Mouse (Mus musculus) left cerebral cortex, postnatal 10 days (tissue): ENCODE data around the gene 1500011B03Rik. TPM values are rescaled to one million over a fixed set of nuclear protein-coding genes. Genes with fewer than 3 reads are reported as not detected.
A peak's percentile ranks its signal among the peaks of the same experiment; 100 is the strongest.

Source experiments
- DNase-seq, 2 experiments: peaks; one replicate each; pipeline ENCODE4 v3.0.0; 2021 to 2022; ENCODE audit warnings: low spot score in 2 of 2, mixed read lengths in 1 of 2; ENCODE audit errors: extremely low spot score in 1 of 2
- intact Hi-C: fragments of 180-260 bp; cut with DNase I; formaldehyde crosslinking; loops from one replicate; pipeline ENCODE4 v1.15.1; 2025
- total RNA-seq, 2 experiments: library from RNA; stranded (reverse); gene quantifications; 2 replicates each; pipeline ENCODE4 v1.2.3; 2021

The 1500011B03Rik gene
- total RNA-seq, 2 experiments from 2014 or later, result 165 to 184 TPM

DNA sequence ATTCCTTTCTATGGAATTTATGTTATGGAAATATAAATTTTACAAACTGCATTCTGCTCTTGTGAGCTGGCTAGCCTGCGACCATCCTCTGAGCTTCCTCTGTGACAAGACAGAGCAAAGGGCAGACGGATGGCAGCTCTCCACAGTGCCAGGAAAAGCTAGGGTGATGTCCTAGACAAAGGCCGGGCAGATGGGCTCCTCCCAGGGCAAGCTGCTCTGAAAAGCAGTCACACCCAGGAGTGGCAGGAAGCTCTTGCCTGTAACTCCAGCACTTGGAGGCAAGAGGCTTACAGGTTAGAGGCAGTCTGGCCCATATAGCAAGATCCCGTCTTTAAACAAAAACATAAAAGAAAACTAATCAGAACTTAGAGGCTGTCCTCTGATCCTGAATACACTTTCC lies 28.7 kb downstream of the 1500011B03Rik start:
- intact Hi-C loops, result no loop called here
- DNase-seq, result no peak

DNA sequence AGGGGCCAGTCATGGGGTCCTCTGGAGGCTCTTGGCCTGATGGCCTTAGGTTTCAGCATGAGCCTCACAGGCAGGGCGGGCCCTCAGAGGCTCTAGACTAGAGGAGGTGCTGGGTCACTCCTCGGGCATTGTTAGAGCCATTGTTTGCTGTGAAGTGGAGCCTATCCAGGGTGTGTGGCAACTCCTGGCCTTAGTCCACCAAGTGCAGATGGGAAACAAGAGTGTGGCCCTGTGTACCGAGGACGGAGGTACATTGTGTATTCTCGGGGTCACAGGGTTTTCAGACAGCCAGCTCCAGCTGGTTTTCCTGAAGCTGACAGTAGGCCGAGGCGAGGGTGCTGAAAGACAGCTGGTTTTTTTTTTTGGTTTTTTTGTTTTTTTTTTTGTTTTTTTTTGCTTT lies 30.0 kb downstream of the 1500011B03Rik start:
- intact Hi-C loops, result no loop called here
- no peak for DNase-seq

DNA sequence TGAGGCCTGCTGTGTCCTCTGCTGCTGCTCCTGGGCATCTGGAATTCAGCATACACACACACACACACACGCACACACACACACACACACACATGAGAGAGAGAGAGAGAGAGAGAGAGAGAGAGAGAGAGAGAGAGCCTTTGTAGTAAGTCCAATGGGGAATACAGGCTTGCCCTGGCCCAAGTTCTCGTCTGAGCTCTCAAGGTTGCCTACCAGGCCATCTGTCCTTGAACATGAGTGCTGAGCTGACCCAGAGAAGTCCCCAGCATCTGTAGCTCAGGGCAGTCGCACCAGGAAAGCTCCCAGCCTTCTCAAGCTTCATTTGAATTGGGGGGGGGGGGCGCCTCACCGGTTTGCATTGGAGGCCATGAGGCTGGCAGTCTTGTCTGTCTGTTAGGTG lies 38.1 kb downstream of the 1500011B03Rik start:
- intact Hi-C loops, result no loop called here
- DNase-seq, result no peak

DNA sequence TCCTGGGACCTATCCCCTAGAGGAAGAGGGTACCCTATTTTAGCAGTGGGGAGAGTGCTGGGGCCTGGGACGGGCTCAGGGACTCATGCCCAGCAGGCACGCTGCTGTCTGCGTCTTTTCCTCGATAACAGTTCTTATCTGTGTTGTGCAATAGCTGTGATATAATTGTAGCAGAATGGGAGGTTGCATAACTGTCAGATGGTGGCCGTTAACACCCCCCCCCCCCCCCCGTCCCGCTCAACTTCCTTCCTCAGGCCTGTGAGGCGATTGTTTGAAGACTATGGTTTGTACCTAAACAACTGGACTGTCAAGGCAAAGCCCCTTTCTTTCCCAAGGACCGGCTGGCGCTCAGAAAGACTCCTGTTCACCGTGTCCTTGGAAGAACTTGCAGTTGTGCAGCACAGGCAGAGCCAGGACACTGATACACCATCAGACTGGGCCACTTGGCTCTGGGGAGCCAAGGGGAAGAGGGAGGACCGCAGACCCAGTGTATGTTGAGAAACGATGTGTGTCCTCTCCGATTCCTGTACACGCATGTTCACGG lies 38.6 kb downstream of the 1500011B03Rik start:
- DNase-seq, result no peak
- intact Hi-C loops, result no loop called here

DNA sequence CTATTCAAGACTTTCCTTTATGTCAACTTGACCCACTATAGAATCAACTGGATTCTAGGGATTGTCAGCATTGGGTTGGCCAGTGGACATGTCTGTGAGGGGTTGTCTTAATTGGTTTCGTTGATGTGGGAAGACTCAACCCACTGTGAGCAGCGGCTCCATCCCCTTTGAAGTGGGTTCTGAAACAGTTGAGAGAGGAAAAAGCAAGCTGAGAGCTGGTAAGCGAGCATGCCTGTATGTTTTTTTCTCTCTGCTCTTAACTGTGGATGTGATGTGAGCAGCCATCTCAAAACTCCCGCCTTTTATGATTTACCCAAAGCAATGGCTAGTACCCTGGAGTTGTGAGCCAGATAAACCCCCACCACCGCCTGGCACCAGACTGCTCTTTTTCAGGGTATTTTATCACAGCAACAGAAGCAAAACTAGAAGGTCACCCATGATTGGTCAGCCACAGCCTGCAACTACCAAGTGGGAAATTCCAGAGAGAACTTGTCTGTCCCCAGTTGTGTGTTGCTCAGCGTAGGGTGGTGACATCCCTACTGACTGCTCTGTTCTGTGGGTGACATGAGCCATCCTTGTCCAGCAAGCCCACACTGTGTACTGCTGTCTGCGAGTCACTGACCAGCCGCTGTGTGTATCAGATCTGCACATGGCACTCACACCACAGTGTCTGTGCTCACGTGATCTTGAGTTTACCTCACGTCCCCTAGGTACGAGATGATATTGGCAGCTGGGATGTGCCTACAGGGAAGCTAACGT lies 39.7 kb downstream of the 1500011B03Rik start:
- intact Hi-C loops, result no loop called here
- no peak for DNase-seq

DNA sequence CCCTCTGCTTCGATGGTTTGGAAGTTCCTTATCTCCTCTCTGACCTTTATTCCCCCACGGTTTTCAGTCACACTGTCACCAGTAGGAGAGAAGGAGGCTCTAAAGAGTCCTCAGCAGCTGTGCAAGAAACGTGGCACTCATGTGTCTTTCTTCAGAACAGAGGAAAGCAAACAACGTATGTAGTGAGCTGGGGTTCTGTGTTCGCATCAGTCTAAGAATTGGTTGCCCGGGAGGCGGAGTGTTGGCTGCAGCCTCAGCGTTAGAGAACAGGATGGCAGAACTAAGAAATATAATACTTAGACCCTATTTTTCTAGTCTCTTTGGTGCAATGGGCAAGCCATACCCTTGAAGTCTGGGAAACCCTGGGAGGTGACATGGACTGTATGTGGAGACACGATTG lies 40.3 kb downstream of the 1500011B03Rik start:
- DNase-seq, result no peak
- intact Hi-C loops, result no loop called here

DNA sequence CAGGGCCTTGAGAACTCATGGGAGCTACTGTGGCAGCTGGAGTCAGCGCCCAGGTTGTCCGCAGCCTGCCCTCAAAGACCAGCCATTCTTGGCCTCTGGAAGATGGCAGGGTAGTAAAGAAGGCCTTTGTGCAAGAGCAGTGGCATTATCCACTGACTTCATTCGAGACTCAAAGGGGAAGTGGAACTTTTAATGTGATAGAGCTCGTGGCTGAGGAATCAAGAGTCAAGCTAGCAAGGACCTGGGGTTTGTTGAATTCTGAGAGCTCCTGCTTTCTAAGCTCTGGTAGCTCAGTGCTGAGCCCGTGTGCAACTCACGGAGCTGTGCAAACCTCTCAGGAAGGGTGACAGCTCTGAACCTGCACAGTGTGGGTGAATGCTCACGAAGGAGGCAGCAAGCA lies 42.4 kb downstream of the 1500011B03Rik start:
- DNase-seq, result no peak
- intact Hi-C loops, result no loop called here

DNA sequence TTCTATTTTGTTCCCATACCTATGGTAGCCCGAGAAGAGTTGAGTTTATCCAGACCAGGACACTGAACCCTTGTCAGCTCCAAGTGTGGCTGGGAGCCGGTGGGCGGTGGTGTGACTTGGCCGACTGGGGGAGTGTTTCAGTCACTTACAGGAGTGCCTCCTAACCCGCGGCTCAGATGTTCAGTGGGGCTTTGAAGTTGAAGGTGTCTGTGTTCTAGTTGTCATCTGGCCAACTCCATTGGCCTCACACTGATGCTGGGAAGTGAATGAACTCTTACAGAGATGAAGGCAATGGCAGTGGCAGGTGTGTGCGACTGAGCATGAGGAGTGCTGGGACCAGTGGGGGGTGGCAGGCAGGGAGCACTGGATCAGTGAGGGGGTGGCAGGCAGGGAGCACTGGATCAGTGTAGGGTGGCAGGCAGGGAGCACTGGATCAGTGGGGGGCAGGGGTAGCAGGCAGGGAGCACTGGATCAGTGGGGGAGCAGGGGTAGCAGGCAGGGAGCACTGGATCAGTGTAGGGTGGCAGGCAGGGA lies 43.2 kb downstream of the 1500011B03Rik start:
- DNase-seq, result no peak
- intact Hi-C loops, result no loop called here

DNA sequence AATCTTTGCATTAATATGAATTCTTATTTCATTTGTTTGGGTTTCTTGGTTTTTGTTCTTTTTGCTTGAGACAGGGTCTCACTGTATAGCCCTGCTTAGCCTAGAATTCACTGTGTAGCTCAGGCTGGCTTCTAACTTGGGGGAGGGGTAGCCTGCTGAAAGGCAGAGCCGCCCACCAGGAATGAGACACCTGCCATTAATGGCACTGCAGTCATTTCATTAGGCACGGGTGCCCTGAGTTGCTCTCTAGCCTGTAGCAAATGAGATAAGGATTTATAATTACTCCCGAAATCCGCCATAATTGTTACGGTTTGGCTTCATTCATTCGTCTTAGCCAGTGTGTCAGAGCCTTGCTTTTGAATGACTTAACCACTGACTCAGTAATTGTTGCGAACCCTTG lies 47.1 kb downstream of the 1500011B03Rik start:
- no peak for DNase-seq
- intact Hi-C loops, result no loop called here

DNA sequence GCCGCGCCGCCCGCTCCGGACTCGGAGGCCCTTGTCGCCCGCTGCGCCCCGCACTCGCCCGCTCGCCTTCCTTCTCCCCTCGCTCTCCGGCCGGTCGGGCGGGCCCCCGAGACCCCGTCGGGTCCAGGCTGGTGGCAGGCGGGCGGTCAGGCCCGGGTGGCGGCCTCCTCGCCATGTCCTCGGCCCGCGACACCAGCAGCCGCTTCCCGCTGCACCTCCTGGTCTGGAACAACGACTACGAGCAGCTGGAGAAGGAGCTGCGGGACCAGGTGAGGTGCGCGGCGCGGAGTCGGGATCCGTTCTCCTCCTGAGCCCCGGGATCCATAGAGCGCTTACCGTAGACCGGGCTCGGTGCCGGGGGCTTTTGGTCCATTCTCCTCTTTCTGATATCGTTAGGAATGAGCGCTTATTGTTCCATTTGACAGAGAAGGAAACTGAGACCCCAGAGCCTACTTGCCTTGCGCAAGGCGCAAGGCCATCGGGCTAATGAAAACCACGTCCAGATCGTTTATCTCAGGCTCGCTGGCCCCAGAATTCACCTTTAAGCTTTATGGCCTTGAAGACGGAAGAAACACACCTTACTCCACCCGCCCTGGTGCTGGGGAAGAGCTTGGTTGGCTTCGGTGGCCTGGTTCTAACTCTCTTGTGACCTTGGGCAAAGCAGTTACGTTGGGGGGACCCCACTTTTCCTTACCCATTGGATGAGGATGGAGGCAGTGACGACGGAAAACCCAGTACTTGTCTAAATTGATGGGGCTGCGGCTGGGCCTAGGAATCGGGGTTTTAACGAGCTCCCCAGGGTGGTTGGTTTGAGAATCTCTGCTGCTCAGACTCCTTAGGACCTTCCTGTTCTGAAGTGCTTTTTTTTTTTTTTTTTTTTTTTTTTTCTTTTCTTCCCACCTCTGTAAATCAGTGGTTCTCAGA lies 48.0 kb downstream of the 1500011B03Rik start, which contains the start of gene Git2:
Gene Git2, minus strand, starts transcription at position 462 of the 924 bp plus-strand sequence.
- intact Hi-C loops, result no loop called here
- DNase-seq, result no peak

DNA sequence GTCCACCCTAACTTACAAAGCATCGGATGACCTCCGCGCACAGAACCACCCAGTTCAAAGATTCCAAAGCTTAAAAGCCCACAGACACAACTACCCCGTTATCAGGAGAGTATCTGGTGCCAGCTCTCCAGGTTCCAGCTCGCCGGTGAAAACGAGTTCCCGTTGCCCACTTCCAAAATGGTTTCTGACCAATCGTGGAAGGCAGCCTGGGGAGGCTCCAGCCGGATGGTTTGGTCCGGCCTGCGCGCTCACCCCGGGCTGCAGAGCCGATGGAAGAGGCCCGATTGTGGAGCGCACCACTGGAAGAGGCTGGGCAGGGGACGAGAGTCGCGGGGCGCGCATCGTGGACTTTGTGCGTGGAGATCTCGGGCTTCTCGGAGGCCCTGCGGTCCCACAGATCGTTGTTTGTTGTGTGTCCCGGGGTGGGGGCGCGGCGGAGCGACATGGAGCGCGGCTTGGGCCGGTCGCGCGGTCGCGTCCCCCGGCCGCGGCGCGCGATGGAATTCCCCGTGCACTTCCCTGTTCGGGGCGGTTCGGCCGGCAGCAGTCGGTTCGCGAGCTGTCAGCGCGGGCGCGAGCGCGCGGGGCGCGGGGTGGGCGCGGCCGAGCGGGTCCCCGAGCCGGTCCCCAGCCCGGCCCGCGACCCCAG lies 48.7 kb downstream of the 1500011B03Rik start, which contains the start of gene Ankrd13a:
Gene Ankrd13a, plus strand, starts transcription at position 275 of the 649 bp plus-strand sequence.
- intact Hi-C loops, result no loop called here
- DNase-seq, result peak; percentile 92 to 95

DNA sequence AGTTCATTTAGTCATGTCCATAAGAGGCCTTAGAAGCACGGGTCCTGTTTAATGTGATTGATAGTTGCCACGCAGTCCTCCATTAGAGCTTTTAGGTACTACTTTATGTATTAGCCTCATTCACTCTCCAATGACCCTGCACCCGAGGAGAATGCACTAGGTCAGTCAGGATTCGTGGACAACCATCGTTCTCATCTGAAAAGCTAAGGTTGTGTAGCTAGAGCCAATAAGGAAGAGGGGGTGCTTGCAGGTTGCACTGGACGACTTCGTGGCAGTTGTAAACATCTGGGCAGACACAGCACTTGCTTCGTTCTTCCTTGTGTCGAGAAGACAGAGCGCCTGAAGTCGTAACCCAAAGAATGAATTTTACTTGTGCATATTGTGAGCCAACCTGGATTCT lies 49.5 kb downstream of the 1500011B03Rik start:
- intact Hi-C loops, result no loop called here
- no peak for DNase-seq

DNA sequence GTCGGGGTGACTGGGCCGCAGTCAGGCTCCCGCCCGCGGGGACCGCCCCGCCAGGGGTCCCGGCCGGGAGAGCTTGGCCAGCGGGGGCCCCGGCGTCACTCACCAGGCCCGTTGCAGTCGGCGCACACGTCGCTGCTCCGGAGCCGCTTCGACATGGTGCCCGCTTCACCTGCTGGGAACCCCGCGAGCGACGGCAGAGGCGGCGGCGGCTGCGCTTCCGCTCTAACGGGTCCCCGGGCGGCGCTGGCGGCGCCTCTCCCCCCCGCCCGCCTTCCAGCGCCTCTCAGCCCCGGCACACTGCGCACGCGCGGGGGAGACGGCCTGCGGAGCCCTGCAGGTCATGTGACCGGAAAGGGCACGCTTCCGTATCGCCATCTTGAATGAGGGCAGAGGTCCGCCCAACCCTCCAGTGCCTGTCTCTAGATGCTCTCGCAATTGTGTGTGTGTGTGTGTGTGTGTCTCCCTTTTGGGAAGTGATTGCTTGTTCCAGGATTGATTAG lies 50.0 kb downstream of the 1500011B03Rik start:
- intact Hi-C loops, result no loop called here

DNA sequence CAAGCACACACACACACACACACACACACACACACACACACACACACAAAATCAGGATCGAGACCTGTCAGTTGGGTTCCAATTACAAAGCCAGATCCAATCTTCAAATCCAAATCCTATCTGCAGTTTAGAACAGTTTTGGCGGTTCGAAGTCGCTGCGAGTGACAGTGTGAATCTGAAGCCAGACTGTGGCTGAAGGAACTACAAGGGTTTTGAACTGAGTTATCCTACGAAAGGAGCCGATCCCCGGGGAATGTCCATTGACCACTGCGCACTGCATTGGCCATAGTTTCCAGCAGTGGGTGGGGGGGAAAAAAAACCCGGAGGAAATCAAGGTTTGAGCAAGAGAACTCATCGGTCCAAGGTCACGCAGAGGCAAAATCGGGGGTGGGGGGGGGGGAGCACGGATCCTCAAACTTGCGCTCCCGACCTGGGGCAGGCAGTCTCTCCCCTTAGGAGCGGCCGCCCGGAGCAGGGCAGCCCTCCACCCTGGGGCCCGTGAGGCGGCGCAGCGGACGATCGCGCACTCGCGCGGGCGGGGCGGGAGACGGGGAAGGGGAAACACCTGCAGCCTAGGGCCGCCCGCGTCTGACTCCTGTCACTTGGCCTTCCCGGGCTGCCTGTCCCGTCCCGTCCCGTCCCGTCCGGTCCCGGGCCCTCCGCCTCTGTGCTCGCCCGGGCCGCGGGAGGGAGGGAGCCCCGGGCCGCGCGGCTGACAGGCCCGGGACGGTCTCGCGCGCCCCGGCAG lies 50.6 kb downstream of the 1500011B03Rik start:
- intact Hi-C loops, result no loop called here
- DNase-seq, result peak in 1 of 2 experiments; percentile 79

More for the DNA sequence above, 50.0 kb downstream of the 1500011B03Rik start:
- DNase-seq, result peak; percentile 96 to 99

DNA sequence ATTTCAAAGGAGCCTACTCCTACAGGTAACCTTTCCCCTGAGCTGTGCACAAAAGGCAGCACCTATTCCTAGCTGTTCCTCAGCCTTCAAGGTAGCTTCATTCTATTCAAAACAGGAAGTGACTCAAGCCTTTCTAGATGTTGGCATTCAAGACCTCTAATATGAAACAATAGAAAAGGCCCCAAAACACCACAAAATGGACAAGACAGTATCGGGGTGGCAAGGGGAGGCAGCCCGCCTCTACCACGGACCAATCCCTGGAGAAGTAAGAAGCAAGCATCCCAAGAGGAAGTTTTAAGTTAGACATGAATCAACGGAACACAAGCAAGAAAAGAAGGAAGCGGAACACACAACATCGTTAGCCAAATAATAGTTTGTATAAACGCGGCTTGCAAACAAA lies 51.5 kb downstream of the 1500011B03Rik start:
- no peak for DNase-seq
- intact Hi-C loops, result no loop called here

DNA sequence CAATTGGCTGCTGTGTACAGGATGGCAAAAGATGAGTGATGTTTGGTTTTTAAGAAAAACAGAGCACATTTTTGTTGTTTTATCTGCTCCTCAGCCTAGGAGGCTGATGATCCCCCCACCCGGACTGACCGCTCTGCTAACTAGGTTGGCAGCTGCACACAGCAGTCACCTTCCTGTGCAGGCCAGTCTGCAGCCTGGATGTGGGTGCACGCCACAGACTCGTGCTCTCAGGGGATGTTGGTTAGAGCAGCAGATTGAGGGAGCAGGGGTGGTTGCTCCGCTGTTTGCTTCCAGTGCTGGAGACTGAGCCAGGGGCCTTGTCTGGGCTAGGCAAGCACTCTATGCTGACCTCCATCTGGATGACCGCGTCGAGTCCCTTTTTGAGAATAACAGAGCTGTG lies 53.5 kb downstream of the 1500011B03Rik start:
- no peak for DNase-seq
- intact Hi-C loops, result no loop called here

DNA sequence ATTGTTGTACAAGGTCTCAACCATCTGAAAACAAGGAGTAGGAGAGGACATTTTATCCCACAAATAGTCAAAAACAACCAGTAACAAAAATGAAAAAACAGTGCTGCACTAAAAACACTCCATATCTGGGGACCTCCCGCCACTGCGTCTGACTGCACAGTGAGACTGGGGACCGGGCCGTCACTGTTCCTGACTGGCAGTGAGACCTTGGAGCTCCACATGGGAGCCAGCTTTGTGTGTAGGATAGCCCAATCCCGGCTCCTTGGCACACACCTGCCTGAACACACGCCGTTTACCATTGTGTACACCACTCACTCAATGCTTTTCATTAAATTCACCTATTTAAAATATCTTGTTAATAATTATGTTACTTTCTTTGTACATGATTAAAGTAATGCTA lies 56.1 kb downstream of the 1500011B03Rik start:
- intact Hi-C loops, result no loop called here
- DNase-seq, result no peak

DNA sequence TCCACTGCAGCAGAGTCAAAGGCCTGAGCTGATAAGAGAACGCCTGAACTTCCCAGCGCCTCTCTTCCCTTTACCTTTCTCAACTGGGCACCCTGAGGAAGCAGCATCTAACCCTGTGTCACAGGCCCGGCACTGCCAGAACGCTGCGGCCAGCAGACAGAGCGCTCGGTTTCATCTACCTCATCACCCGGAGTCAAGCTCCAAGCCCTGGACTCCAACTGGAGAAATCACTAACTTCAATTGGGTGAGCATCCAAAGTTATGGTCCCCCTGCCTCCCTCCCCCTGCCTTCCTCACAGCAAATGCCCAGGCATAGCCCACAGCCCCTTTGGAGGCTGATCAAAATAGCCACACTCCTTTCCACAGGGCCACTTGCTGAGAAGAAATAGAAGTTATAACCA lies 56.6 kb downstream of the 1500011B03Rik start:
- DNase-seq, result no peak
- intact Hi-C loops, result no loop called here
